ENCODE assay signal across 11 mouse cellular contexts in the genomic region with DNA sequence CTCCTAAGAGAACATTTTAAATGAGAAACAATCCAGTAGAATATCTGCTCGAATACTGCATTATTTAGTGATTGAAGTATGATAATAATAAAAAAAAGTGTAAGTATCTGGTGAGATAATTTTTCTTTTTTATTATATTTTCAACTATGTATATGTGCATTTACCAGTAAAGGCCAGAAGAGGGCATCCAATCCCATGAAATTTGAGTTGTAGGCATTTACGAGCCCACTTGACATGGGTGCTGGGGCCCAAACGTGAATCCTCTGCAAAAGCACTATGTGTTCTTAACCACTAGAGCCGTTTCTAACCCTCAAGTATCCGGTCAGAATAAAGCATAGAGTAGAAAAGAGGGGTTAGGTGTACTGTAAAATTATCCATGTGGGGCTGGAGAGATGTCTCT. TPM values are rescaled to one million over a fixed set of nuclear protein-coding genes. Genes with fewer than 3 reads are reported as not detected.
DNase-seq lines count a peak whose midpoint lies in the region; ATAC-seq and TF ChIP-seq lines count a peak whose summit lies in the region.
"Had no signal": no experiment of that assay in that cellular context is flagged by ENCODE, and none has a peak within 500 bp of the region (broad histone marks: within the 10 kb centered on the region; RNA-seq: fewer than 3 reads in every experiment).

No protein-coding gene starts in this region.

- no peaks in the 10 kb centered on the region for H3K9me3 ChIP-seq in midbrain, embryonic 14.5 days (ENCODE audit: control insufficient read depth, low read length)
- H3K9me3 ChIP-seq in midbrain, embryonic 10.5 days (replicated peaks): no peaks in the 10 kb centered on the region

- TF ChIP-seq CTCF in gastrocnemius, adult 2 months (IDR thresholded peaks at IDR 0.05): peak; percentile 38

- WGBS in midbrain, embryonic 14.5 days: 48% methylated on average over 5 of the region's 5 CpGs
- 55% methylated on average over 5 of the region's 5 CpGs for WGBS in midbrain, embryonic 10.5 days

- no peaks in the 10 kb centered on the region for H3K36me3 ChIP-seq in midbrain, embryonic 14.5 days (ENCODE audit: control insufficient read depth, insufficient read depth, low read length)
- no peaks in the 10 kb centered on the region for H3K36me3 ChIP-seq in midbrain, embryonic 10.5 days

- H3K4me1 ChIP-seq in midbrain, embryonic 14.5 days (ENCODE audit: control insufficient read depth, insufficient read depth, low read length): no peaks in the 10 kb centered on the region
- H3K4me1 ChIP-seq in midbrain, embryonic 10.5 days: no peaks in the 10 kb centered on the region

- intact Hi-C loops in gastrocnemius, adult 2 months (cut with DNase I): no loop called here
- intact Hi-C loops in gastrocnemius, postnatal 14 days (cut with DNase I; ENCODE audit: low total_unique reads): no loop called here

- ATAC-seq in midbrain, embryonic 14.5 days (ENCODE audit: low FRiP score, low TSS enrichment): no peak
- no peak for ATAC-seq in frontal cortex, adult (ENCODE audit: low TSS enrichment)

- H3K27me3 ChIP-seq in midbrain, embryonic 14.5 days (ENCODE audit: control insufficient read depth, insufficient read depth, low read length): no peaks in the 10 kb centered on the region
- H3K27me3 ChIP-seq in midbrain, embryonic 10.5 days (ENCODE audit: low read depth, poor library complexity, severe bottlenecking): no peaks in the 10 kb centered on the region

- no peak overlapping the region for H3K4me2 ChIP-seq in midbrain, embryonic 14.5 days (ENCODE audit: low read length)

- no peak overlapping the region for H3K4me3 ChIP-seq in gastrocnemius, adult 2 months
- H3K4me3 ChIP-seq in midbrain, embryonic 14.5 days (replicated peaks; ENCODE audit: low read depth, low read length): no peak overlapping the region
- no peak overlapping the region for H3K4me3 ChIP-seq in midbrain, embryonic 10.5 days

- H3K9ac ChIP-seq in midbrain, embryonic 14.5 days (replicated peaks; ENCODE audit: low read length): no peak overlapping the region
- H3K9ac ChIP-seq: liver, embryonic 14.5 days had no signal

- no peak overlapping the region for H3K27ac ChIP-seq in gastrocnemius, adult 2 months
- H3K27ac ChIP-seq in midbrain, embryonic 14.5 days (replicated peaks; ENCODE audit: low read depth, low read length): no peak overlapping the region
- no peak overlapping the region for H3K27ac ChIP-seq in midbrain, embryonic 10.5 days (replicated peaks)
- H3K27ac ChIP-seq: liver, embryonic 14.5 days had no signal

- DNase-seq in gastrocnemius, adult 2 months: no peak
- DNase-seq in gastrocnemius, postnatal 14 days: no peak
- peak; percentile 9 for DNase-seq in midbrain, embryonic 14.5 days
- no peak for DNase-seq in midbrain, embryonic 10.5 days (ENCODE audit: low spot score)
- peak; percentile 72 for DNase-seq in ZHBTc4 (ENCODE audit: low read depth, low spot score)
- peak; percentile 43 for DNase-seq in thymus, postnatal 14 days
- DNase-seq in neural tube, embryonic 10.5 days (ENCODE audit: extremely low spot score, low spot score): no peak
- DNase-seq: adrenal gland, postnatal 10 days; cerebellum, adult 11-12 months had no signal

RNA-seq across cellular contexts. Expression of gene Slc35f2, which starts 20.4 kb away (rescaled TPM):
- not detected for total RNA-seq in gastrocnemius, adult 2 months (2021)
- total RNA-seq in gastrocnemius, postnatal 14 days (2021): not detected
- polyA plus RNA-seq in midbrain, embryonic 14.5 days (2014; fragmentation: Nextera tagmentation; extraction: Ambion mirVana): 7.1 and 7.3 TPM in 2 replicates
- 3.0 and 4.2 TPM in 2 replicates for polyA plus RNA-seq in midbrain, embryonic 10.5 days (2016; fragmentation: Nextera tagmentation; extraction: Ambion mirVana)

RNA-seq across cellular contexts. Expression of gene Rab39, which starts 44.9 kb away (rescaled TPM):
- total RNA-seq in gastrocnemius, adult 2 months (2021): under 1 TPM in 1 of 2 experiments, not detected in 1; 0.11 TPM
- total RNA-seq in gastrocnemius, postnatal 14 days (2021): not detected
- 2.8 and 3.0 TPM in 2 replicates for polyA plus RNA-seq in midbrain, embryonic 14.5 days (2014; fragmentation: Nextera tagmentation; extraction: Ambion mirVana)
- polyA plus RNA-seq in midbrain, embryonic 10.5 days (2016; fragmentation: Nextera tagmentation; extraction: Ambion mirVana): 4.3 and 5.4 TPM in 2 replicates

Comparison
In these comparisons a context has a peak if more than half of its experiments do, and no peak if none do; other contexts are left out.
1. DNase-seq: peak in midbrain, embryonic 14.5 days (single experiment), ZHBTc4 (single experiment) and thymus, postnatal 14 days (single experiment); none in gastrocnemius, adult 2 months (single experiment), gastrocnemius, postnatal 14 days (single experiment), midbrain, embryonic 10.5 days (single experiment) and neural tube, embryonic 10.5 days (single experiment).